In the genomic region with DNA sequence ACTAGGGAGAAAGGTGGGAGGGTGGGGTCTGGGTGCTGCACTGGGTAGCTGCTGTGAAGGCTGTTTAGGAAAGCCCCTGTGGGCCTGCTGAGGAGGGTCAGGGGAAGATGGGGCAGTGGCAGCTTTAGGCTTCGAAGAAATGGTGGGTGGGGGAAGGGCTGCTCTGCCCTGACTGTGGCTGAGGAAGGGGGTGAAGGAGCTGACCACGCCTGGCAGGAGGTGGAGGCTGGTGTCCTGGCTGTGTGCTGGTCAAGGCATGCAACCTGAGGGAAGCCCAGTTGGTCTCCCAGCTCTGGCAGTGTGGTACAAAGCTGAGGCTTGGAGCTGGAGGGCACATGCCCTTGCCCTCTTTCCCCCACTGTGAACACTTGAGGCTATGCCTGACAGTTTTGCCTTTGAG, we compare ENCODE assay signal across 8 mouse cellular contexts. TPM values are rescaled to one million over a fixed set of nuclear protein-coding genes. Genes with fewer than 3 reads are reported as not detected.
DNase-seq lines count a peak whose midpoint lies in the region; ATAC-seq and TF ChIP-seq lines count a peak whose summit lies in the region.

No protein-coding gene starts in this region.

- no peaks in the 10 kb centered on the region for H3K27me3 ChIP-seq in forebrain, postnatal 0 days (ENCODE audit: insufficient read depth, low read length)
- H3K27me3 ChIP-seq in thymus, adult 2 months (ENCODE audit: control insufficient read depth, insufficient read depth, low read length) = no peaks in the 10 kb centered on the region

- H3K9me3 ChIP-seq in forebrain, postnatal 0 days (ENCODE audit: low read length) = no peaks in the 10 kb centered on the region

- 23% methylated on average over 2 of the region's 2 CpGs for WGBS in lung, adult 2 months
- 24% methylated on average over 2 of the region's 2 CpGs for WGBS in forebrain, postnatal 0 days
- 26% methylated on average over 2 of the region's 2 CpGs for WGBS in olfactory bulb, adult 2 months
- whole genome bisulfite sequencing in thymus, adult 2 months = 73% methylated on average over 2 of the region's 2 CpGs

- TF ChIP-seq POLR2A in lung, adult 2 months (IDR thresholded peaks at IDR 0.05; ENCODE audit: borderline replicate concordance, extremely low read depth, low read depth, low read length) = no peak
- no peak for TF ChIP-seq POLR2A in olfactory bulb, adult 2 months (IDR thresholded peaks at IDR 0.05; ENCODE audit: insufficient read depth, low read depth, low read length)
- TF ChIP-seq POLR2A in thymus, adult 2 months (IDR thresholded peaks at IDR 0.05; ENCODE audit: control insufficient read depth, extremely low read depth, insufficient read depth, low read length, poor library complexity) = no peak

- DNase-seq in lung, adult 2 months = peak; percentile 39
- no peak for DNase-seq in lung, postnatal 4 days
- no peak for DNase-seq in forebrain, postnatal 0 days
- DNase-seq in kidney, postnatal 10 days = peak; percentile 54
- DNase-seq in thymus, adult 2 months = no peak
- no peak for DNase-seq in adrenal gland, adult 8-10 months
- DNase-seq in thymus, postnatal 14 days = no peak

- ATAC-seq in forebrain, postnatal 0 days = no peak

- no peak overlapping the region for H3K27ac ChIP-seq in forebrain, postnatal 0 days (ENCODE audit: low read depth, low read length)
- H3K27ac ChIP-seq in olfactory bulb, adult 2 months (ENCODE audit: insufficient read depth, low read depth, low read length) = no peak overlapping the region
- H3K27ac ChIP-seq in thymus, adult 2 months (ENCODE audit: control insufficient read depth, insufficient read depth, low read length) = no peak overlapping the region

- peak overlapping the region; percentile 1 for H3K4me3 ChIP-seq in lung, adult 2 months (replicated peaks; ENCODE audit: extremely low read depth, low read depth, low read length)
- H3K4me3 ChIP-seq in forebrain, postnatal 0 days (ENCODE audit: low read depth, low read length) = no peak overlapping the region
- H3K4me3 ChIP-seq in olfactory bulb, adult 2 months (ENCODE audit: insufficient read depth, low read depth, low read length) = peak overlapping the region; percentile 16; the same call in 1 of the 2 replicates
- H3K4me3 ChIP-seq in thymus, adult 2 months (ENCODE audit: control insufficient read depth, insufficient read depth, low read length) = no peak overlapping the region

- H3K4me1 ChIP-seq in lung, adult 2 months (ENCODE audit: control insufficient read depth, insufficient read depth, low read length) = peaks cover 32% of the 10 kb centered on the region
- H3K4me1 ChIP-seq in forebrain, postnatal 0 days (ENCODE audit: insufficient read depth) = peaks cover 36% of the 10 kb centered on the region
- peaks cover 64% of the 10 kb centered on the region for H3K4me1 ChIP-seq in olfactory bulb, adult 2 months (ENCODE audit: control insufficient read depth, insufficient read depth, low read length)
- H3K4me1 ChIP-seq in thymus, adult 2 months (replicated peaks; ENCODE audit: control insufficient read depth, insufficient read depth, low read length) = peaks cover 32% of the 10 kb centered on the region

- peak overlapping the region; percentile 73 for H3K4me2 ChIP-seq in forebrain, postnatal 0 days (ENCODE audit: low read depth)

- no peak for TF ChIP-seq CTCF in lung, adult 2 months (IDR thresholded peaks at IDR 0.05; ENCODE audit: insufficient read depth, low read length)
- TF ChIP-seq CTCF in forebrain, postnatal 0 days (IDR thresholded peaks at IDR 0.05; ENCODE audit: low read depth) = no peak
- TF ChIP-seq CTCF in olfactory bulb, adult 2 months (IDR thresholded peaks at IDR 0.05; ENCODE audit: insufficient read depth, low read depth, low read length) = no peak
- no peak for TF ChIP-seq CTCF in thymus, adult 2 months (IDR thresholded peaks at IDR 0.05; ENCODE audit: borderline replicate concordance, control insufficient read depth, extremely low read depth, insufficient read depth, low read length, poor library complexity)

- peak overlapping the region; percentile 39 for H3K9ac ChIP-seq in forebrain, postnatal 0 days

- no peaks in the 10 kb centered on the region for H3K36me3 ChIP-seq in forebrain, postnatal 0 days (ENCODE audit: insufficient read depth)
- no peaks in the 10 kb centered on the region for H3K36me3 ChIP-seq in thymus, adult 2 months (ENCODE audit: control insufficient read depth, insufficient read depth, low read length)

RNA-seq across cellular contexts. Expression of a gene that starts 14.4 kb away (rescaled TPM):
- 164 and 182 TPM in 2 replicates for polyA plus RNA-seq in lung, adult 2 months (2012; rRNA removed)
- total RNA-seq in forebrain, postnatal 0 days (2014; rRNA removed) = 17.6 and 26.5 TPM in 2 replicates
- polyA plus RNA-seq in forebrain, postnatal 0 days (2015; fragmentation: Nextera tagmentation; extraction: Ambion mirVana) = 138 and 151 TPM in 2 replicates
- not detected in 2 replicates for polyA plus RNA-seq in olfactory bulb, adult 2 months (2012; ENCODE audit: insufficient read depth, insufficient read length, low replicate concordance, missing spikeins)
- 70.8 and 76.9 TPM in 2 replicates for polyA plus RNA-seq in thymus, adult 2 months (2012; rRNA removed)
- total RNA-seq in adrenal gland, adult 8-10 months (2022) = 100 to 1,000 TPM; 101 to 135 (median 118) TPM

RNA-seq across cellular contexts. Expression of a gene that starts 35.3 kb away (rescaled TPM):
- polyA plus RNA-seq in lung, adult 2 months (2012; rRNA removed) = 107 and 117 TPM in 2 replicates
- 55.9 and 57.7 TPM in 2 replicates for total RNA-seq in forebrain, postnatal 0 days (2014; rRNA removed)
- polyA plus RNA-seq in forebrain, postnatal 0 days (2015; fragmentation: Nextera tagmentation; extraction: Ambion mirVana) = 25.5 and 32.7 TPM in 2 replicates
- 771 TPM in 1 of 2 replicates, not detected in the other for polyA plus RNA-seq in olfactory bulb, adult 2 months (2012; ENCODE audit: insufficient read depth, insufficient read length, low replicate concordance, missing spikeins)
- polyA plus RNA-seq in thymus, adult 2 months (2012; rRNA removed) = 220 and 240 TPM in 2 replicates
- 100 to 1,000 TPM; 113 to 201 (median 148) TPM for total RNA-seq in adrenal gland, adult 8-10 months (2022)

Comparison
In these comparisons a context has a peak if more than half of its experiments do, and no peak if none do; other contexts are left out.
1. DNase-seq: peak in lung, adult 2 months (single experiment) and kidney, postnatal 10 days (single experiment); none in lung, postnatal 4 days (0 of 2), forebrain, postnatal 0 days (single experiment), thymus, adult 2 months (single experiment), adrenal gland, adult 8-10 months (single experiment) and thymus, postnatal 14 days (single experiment).
2. H3K4me3 ChIP-seq: peak in lung, adult 2 months (single experiment) and olfactory bulb, adult 2 months (single experiment); none in forebrain, postnatal 0 days (single experiment) and thymus, adult 2 months (single experiment).